Mouse (Mus musculus) monocyte, adult 5-6 weeks (primary cell): ENCODE data around the gene Oscp1. TPM values are rescaled to one million over a fixed set of nuclear protein-coding genes. Genes with fewer than 3 reads are reported as not detected.

Experiments used
- ATAC-seq: fragments of 153-309, 156-312 bp; replicated peaks from 2 replicates; pipeline ENCODE4 v1.8.0; 2017; ENCODE audit warnings: mild to moderate bottlenecking; ENCODE audit not compliant: low TSS enrichment, insufficient number of reproducible peaks, severe bottlenecking, poor library complexity, low FRiP score
- total RNA-seq: library from RNA; stranded (forward); fragments of 200-1000, 200-491, 200-594 nt; gene quantifications from 3 replicates; pipeline ENCODE4 v1.2.3, GENCODE M21; 2017

The Oscp1 gene
- total RNA-seq, 1 experiment from 2014 or later = 0.19 TPM

DNA sequence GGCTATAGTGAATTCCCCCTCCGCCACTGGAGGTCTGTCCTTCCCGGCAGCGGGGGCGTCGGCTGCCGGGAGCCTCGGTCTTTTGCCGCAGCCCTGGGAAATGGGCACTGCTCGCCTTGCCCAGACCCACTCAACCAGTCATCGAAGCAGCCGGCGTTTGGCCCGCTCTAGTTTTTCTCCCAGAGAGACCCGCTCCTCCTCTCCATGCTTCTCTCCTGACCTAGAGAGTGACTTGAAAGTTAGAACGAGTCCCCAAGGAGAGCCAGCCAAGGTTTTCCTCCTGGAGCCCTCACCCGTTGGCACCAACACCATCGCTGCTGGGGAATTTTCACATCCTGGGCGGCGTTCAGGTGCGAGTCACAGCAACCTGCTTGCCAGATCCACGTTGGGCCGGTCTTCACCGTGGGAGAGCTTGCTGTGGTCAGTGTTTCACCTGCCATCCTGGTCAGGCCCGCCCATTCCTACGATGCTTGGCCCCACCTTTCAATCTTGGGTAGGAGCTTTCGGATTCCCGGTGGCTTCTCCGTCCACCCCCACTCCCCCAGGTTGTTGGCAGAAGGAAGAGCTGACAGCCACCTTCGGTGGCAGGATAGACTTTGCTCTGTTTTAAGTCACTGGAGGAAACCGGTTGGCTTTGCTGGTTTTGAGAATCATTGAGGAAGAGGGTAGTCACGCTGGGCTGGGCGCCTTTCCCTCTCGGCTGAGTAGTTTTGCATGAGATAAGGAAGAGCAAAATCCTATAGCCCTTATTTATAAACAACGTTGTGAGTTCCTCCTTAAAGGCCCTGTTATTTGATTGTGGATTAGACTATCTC lies 46.1 kb downstream of the Oscp1 start:
- ATAC-seq = no peak

DNA sequence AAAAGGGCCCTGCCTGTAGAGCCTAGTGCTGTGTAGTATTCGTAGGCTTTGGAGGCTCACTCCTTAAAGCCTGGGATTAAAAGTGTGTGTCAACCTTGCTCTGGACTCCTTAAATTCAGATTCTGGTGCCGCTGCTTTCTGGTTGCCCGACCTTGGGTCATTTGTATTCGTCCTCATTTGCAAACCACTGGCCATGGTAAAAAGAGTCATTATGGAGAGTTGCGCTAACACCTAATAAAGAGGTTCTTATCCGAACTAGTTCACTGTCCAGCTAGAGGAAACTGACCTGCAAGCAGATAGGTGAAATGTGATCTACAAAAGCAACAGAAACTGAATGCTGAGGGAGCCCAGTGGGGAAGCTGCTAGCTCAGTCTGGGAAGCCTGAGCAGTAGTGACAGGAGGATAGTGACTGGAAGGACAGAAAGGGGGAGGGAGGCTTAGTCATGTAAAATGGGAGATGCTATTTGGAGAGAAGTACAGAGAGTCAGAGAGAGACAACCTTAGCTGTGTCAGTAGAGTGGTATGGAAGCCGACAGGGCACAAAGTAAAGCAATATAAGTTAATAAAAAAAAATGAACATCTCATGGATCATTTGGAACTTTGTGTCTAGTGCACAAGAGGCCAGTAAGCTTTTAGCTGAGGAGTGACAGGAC lies 46.9 kb downstream of the Oscp1 start:
- no peak for ATAC-seq

DNA sequence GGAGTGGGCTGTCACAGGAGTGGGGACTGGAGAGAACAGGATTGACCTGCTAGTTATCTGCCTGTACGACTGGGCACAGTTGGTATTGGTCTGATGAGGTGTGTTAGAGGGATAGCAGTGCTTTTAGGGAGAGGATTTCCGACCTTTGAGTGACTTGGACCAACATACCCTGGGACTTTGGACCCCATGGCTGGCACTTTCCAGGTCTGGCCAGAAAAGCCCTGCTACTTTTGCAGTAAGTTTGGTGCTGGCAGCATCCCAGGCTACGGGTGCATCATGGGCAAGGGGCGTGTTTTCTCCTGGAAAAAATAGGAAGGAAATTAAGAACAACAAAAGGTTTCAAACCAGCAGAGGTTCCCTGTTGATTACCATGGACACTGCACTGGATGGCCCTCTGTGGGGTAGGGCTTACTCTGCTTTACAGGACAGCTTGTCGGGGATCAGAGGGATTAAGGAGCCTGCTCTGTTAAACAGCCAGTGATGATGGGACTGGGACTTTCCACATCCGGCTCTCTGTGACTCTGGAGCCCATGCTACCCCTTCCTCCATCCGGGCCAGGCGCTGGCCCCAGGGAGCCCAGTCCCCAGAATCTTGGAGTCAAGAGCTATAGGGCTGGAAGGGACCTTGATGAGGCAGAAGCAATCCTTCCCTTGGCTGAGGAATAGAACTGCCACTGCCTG lies 49.8 kb downstream of the Oscp1 start:
- ATAC-seq = no peak

DNA sequence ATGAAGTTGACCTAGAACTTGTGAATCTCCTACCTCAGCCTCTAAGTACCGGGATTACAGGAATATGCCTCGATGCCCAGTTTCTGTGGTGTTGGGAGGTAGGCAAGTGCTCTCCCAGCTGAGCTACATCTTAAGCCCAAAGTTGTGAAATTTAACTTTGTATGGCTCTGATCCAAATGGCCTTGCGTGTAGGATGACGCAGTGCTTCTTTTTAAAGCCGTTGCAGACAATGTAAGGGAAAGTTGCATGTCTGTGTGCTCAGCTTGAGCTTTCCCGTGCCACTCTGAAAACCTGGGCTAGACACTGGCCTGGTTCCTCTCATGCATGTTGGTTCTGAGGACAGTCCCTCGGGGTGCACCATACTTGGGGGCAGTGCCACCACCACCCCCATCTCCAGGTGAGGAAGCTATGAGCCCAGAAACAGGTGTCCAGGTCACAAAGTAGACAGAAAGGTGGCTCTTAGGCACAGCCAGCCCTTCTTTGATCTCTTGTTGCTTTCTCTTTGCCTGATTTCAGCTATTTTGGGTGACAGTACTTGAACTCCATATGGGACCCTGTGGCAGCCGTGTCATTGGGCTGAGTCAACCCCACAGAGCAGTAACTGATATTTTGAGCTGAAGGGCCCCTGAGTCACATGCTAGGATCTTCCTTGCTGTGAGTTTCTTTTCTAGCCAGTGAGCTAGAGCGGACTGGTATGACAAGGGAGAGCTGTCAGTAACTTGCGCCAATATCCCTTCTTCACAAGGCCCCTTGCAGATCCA lies 51.4 kb downstream of the Oscp1 start:
- no peak for ATAC-seq

DNA sequence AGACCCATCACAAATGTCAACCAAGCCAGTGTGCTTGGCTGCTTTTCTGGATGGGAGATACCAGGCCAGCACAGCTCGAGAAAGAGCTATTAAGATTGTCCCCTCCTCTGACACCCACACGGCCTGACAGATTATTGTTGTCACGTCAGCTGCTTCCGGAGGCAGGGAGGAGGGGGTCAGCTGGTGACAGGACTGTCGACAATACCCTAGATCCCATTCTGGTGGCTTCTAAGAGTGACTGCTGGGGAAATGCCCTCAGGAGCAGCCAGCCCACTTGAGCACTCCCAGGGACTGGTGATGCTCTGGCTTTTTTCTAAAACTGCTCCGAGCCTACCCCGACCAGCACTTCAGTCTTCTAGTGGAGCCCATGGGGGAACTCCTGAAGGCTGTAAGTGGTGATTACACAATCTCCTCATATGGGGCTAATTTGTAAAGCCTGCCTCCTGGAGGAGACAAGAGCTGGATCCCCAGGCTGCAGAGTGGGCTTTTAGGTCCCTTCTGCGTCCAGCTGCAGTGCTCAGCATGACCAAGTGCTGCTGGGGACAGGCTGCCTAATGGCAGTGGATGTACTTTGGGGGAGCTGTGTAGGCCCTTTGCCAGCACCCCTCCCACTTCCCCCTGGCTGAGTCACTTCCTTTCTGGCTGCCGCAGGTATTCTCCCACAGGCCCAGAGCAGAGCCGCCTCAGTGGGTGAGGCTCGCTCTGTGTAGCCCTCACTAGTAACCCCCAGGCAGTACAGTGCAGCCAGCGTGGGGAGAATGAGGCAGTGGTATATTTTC lies 52.2 kb downstream of the Oscp1 start:
- ATAC-seq = peak; percentile 80

DNA sequence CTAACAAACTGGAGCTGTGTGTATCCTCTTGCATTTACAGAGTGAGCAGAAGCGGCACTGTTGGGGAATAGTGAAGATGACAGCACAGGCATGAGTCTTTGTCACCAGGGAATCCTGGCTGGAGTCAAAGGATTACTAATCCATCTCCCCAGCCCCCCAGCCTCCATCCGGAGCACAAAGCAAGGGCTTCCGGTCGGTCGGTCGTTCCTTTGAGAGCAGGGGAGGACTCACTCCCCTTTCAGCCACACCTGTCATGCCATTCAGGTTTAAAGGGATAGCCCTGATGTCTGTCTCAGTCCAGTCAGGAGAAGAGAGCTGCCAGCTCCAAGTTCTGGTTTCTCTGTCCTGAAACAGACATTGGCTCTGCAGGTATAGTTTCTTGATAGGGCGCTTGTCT lies 52.8 kb downstream of the Oscp1 start:
- no peak for ATAC-seq

DNA sequence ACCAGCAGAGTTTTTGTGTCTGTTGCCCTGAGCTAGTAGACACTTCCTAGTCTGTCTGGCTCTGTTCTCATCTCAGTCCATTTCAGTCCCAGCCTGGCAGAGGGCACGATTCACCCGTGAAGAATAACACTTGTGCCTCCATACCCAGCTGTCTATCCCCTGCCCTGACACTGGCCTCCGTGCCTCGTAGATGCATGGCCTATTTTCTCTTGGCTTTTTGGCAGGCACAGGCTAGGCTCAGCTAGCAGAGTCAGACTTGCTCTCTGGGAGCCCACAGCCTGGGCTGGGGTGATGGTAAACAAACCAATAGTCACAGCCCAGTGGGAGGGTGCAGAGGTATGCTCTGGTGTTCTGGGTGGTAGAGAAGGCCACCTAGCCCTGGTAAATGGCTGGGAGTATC lies 54.9 kb downstream of the Oscp1 start:
- ATAC-seq = no peak

DNA sequence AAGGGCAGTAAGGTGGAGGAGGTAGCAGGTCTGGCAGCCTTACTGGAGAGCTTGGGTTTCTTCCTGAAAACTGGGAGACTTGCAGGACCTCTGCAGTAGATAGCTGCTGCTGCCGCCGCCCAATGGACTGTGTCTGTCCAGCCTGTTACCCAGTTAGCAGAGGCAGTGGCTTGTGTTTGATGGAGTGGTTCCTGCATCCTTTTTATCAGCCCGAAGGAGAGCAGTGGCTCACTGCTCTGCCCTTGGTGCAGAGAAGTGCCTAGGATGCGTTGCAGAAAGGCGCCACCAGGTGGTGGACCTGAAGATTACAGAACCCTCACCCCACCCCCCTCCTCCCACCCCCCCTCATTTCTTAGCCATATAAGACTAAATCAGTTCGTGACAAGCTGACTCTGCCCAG lies 55.6 kb downstream of the Oscp1 start:
- peak; percentile 40; the same call in 1 of the 2 replicates for ATAC-seq

DNA sequence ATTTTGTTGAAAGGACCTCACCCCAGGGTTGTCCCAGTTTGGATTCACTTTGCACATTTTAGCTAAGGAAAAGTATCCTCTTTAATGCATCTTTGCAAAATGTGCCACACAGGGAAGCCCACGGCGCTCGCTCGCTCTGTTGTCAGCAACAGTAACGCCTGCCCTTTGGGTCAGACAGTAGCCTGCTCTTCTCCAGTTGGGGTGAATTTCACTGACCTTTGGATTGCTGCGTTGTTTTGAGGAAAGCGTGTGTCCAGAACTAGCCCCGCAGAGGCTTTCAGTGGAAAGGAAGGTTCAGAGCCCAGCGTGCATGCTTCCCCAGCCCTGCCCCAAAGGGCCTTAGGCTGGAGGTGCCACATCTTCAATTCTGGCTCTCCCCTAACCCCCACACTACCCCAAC lies 57.0 kb downstream of the Oscp1 start:
- ATAC-seq = no peak

DNA sequence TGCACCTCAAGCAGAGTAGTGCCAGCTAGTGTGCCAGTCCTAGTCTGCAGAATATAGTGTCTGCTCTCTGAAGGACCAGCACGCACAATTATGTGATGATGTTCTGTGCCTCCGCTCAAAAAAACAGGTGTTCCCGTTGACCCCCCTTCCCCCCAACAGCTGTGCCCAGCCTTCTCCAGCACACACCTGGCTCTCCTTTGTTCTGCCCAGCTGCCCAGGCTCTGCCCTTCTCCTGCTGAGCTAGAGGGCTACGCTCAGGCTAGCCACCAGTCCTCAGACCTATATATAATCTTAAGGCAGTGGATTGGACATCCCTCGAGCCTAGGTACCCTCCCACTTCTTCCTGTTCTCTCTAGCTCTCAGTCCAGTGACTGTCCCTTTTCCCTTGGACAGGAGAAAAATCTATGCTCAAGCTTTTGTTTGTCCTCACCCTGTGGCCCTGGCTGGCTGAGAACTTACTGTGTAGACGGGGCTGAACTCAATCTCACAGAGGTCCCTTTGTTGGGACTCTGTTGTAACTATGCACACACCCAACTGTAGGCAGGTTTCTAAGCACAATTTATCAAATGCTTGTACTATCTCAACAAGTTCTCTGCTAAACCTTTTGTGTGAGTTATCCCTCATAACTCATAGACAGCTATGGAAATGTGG lies 57.6 kb downstream of the Oscp1 start:
- ATAC-seq = no peak

DNA sequence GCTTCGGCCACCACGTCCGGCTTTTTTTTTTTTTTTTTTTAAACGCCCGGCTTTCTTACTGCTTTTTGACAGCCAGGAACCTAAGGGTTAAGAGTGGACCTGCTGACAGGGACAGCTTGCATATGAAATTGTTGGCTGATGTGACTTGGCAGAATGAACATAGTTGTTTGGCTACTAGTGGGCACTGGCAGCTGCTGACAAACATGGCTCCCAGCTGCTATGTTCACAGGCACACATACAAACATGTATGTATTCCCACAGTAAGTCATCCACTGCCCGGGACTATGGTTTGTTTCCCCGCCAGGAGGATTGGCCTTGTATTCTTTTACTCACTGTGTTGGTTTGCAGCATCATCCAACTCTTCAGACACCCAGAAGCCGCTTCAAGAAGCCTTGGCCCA lies 58.8 kb downstream of the Oscp1 start:
- no peak for ATAC-seq

DNA sequence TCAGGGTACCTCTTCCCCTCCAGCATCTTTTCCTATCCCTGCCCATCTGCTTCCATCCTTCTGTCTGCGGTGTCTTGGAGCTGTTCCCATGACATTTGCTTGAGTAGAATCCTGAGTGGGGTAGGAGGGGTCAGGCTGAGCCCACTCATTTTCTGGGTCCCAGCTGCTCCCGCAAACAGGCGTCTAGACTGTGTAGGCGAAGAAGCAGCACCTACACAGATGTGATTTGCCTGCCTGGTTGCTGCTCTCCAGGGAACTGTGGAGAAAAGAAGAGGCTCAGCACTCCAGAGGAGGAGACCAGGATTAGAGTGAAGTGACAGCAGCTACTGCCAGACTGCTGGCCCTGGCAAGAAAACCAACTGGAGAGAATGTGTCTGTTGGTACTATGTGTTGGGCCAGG lies 60.3 kb downstream of the Oscp1 start:
- ATAC-seq = no peak

DNA sequence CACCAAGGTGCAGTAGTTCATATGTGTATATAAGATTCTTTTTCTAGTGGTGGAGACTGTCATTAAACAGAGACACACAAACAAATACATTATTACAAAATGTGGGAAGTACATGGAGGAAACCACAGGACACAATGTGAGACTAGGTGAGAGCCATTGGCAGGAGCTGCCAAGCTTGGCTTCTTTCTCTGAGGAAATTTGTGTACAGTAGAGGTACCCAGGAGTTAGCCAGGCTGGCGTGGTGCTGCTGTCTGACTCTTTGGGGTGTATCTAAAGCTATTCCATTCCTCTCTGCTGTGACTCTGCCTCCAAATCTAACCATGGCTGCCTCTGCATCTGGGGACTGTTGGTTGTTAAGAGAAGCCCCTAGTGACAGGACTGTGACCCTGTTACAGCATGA lies 60.7 kb downstream of the Oscp1 start:
- ATAC-seq = no peak

DNA sequence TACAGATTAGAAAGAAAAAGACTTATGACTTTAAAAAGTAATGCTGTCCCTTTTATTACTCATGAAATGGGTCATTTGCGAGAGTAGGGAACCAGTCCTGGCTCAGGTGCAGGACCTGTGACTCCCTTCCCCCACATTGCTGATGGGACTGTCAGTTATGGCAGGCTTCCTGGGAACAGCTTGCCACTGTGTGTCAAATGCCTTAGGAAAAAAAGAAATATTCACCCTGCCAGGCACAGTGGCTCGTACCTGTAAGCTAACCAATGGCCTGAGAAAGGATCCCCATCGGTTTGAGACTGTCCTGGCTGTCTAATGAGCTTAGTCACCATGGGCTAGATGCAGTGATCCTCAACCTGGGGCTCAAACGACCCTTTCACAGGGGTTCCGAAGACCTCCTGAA lies 61.7 kb downstream of the Oscp1 start:
- no peak for ATAC-seq

DNA sequence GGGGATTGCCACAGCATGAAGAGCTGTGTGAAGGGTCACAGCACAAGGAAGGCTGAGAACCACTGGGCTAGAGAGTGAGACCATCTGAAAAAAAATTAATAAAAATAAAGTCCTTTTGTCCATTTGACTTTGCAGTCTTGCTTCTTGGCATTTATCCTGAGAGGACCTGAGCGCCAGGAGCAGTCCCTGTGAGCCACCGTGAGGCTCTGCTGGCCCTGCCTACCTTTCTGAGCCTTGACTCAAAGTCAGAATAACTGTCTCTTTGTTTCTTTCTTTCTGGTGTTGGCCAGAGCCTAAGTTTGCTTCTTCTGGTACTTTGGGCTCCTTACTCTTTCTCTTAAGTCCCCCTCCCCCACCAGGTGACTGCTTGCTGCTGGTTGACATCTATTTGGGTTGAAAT lies 62.1 kb downstream of the Oscp1 start:
- ATAC-seq = no peak

DNA sequence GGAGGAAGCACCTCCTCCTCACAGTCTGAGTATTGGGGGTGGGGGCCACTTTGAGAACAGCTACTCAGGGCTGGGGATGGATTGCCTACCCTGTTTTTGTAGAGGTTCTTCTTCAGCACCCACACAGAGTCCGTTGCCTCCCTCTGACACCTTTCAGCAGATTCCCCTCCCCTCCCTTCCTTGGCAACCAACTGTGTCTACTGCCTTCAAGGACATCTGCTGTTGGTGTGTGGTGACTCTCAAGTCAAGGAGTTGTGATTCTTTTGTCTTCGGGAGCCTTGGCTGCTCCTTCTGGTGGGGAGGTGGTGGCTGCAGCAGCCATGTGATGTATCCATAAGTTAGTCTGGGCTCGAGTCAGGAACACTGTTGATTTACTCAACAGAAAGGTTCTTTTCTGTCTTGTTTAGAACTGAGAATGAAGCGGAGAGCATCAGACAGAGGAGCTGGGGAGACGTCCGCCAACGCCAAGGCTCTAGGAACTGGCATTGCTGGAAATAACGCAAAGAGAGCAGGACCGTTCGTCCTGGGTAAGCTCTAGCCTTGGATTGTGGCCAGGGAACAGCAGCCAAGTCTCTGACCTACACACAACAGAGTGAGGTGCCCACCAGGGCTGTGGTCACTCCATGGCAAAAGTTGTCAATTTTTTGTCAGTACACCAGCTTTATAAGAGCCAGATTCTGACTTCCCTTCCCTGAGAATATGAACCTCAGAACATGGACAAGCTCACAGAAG lies 65.1 kb downstream of the Oscp1 start:
- ATAC-seq = no peak

DNA sequence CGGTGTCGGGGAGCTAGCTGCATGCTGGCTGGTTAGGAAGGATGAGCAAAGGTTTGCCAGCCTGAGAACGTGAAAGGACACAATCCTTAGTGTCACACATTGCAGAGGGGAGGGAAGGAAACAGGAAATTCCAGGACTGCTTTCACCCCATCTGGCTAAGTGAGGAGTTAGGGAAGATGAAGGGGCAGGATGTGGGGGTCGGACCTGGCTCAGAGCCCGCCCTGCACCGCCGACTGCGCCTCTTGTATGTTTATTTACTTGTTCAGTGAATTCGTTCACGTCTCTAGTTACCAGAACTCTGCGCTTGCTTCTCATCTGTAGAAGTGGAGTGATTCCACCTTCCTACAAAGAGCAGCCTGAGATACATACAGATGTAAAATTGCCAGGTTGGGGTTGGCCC lies 72.1 kb downstream of the Oscp1 start:
- no peak for ATAC-seq
